Mouse (Mus musculus) frontal cortex, adult (tissue): ENCODE measurements around the gene Yrdc.

ENCODE experiments used
- ATAC-seq: cut with Nextera tagmentation; 2 replicates; pipeline ENCODE4 v1.9.2; 2017; ENCODE audit warnings: mild to moderate bottlenecking, moderate library complexity, mixed read lengths; ENCODE audit not compliant: low TSS enrichment

Yrdc gene

DNA sequence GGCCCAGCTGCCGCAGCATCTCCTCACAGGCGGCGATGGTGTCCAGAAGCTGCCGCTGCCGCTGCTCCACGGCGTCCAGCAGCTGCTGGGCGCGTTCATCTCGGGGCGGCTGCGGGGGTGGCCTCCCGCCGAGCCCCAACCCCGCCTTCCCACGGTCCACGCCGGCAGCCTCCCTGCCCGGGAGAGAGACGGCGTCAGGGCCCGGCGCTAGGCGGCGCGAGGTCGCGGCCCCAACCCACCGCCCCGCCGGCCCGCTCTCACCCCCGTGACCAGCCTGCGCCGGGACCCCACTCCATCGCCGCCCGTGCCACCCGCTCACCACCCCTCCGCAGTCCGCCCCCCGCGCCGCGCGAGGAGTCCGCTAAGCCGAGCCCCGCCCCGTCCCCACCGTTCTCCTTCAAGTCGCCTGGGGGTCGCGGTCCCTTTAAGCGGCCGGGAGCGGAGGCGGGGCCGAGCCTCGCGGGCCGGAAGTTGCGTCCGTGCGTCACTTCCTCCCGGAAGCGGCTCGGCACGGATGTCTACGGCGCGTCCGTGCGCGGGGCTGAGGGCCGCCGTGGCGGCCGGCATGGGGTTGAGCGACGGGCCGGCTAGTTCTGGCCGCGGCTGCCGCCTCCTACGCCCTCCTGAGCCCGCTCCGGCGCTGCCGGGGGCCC is at the start of gene Yrdc:
Yrdc (plus strand) TSS at position 419 of the 653 bp plus-strand sequence.
- peak; percentile 69 for ATAC-seq

DNA sequence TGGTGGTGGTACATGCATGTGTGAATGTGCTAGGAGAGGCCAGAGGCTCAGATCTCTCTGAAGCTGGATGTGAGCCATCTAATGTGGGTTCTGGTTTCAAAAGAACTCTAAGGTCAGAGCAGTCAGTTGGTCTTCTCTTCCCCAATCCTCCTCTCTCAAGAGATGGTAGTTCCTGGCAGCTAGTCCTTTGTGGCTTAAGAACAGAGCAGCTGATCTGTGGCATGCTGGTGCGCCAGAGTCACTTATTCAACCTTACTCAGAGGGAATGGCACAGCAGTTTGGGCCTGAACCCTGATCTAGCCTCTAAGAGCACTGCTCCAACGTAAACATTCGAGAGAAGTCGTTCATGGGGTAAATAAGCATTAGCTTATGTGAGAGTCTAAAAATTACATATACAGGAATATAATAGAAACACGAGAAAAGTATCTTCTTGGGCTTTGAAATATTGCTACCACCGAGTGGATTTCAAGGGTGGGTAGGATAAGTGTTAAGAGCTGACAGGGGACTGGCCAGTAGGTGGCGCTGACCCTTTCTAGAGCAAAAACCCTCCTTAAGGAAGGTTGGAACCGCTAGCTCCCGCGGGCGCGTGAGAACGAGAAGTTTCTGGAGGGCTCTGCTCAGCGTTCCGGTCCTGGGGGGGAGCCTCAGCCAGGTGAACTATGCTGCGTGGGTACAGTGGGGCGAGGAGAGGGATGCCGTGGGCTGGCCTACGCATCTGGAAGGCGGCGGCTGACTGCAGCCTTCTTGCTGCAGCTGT is 48.7 kb upstream of the Yrdc start, which contains the start of gene Mtf1:
Mtf1 (plus strand) TSS at position 553 of the 757 bp plus-strand sequence.
- ATAC-seq: peak; percentile 71

DNA sequence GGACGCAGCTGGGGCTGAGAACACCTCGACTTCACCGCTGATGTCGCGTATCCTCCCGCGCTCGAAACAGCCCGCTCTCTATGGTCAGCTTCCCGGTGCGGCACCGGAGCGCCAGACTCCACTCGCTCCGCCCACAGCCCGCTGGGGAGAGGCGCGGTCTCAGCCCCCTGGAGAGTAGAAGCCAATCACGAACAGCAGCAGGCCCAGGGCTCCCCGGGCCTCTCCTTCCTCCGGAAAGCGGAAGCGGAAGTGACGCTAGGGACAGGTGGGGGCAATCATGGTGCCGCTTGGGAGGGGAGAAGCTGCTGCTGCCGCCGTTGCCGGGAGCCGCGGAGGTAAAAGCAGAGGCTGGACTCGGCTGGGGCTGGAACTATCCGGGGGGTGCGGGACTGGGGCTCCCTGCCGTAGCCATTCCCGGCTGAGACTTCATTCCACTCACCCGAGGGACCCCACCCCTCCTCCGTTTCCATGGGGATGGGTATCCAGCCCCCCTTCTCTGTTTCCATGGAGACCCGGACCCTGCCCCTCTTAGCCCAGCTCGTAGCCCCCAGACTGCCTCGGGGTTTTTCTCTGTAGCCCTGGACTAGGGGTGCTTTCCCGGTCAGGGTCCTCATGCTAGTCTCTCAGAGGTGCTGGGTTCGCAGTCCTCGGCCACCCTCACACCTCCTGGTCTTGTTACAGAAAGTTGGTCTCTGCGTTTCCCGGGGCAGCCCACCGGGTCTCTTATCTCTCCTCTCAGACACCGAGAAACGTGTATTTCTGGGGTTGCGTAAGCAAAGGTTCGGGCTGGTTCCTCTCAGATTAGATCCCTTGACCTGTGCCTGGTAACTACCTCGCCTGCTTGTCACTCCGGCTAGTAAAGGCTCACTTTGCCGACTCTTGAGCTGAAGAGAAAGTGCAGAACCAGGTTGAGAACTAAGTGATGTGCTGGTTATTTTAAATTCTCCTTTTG is 47.9 kb upstream of the Yrdc start:
- ATAC-seq: peak; percentile 97

DNA sequence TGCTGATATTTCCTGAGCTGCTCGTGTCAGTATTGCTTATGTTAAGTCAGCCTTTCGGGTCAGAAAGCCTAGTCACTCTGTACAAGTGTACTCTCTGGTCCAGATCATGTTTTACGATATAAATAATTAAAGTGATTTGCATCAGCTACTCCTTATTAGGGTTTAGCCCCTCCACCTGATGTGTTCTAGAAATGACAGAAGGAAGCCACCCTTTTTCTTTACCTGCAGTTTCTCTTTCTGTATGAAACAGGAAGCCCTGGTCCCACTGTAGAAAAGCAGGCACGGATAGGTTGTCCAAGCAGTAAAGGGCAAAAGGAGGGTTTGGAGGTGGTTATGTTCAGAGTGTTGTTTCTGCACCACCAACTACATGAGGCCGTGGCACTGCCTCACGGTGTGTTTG is 47.1 kb upstream of the Yrdc start:
- ATAC-seq: no peak

DNA sequence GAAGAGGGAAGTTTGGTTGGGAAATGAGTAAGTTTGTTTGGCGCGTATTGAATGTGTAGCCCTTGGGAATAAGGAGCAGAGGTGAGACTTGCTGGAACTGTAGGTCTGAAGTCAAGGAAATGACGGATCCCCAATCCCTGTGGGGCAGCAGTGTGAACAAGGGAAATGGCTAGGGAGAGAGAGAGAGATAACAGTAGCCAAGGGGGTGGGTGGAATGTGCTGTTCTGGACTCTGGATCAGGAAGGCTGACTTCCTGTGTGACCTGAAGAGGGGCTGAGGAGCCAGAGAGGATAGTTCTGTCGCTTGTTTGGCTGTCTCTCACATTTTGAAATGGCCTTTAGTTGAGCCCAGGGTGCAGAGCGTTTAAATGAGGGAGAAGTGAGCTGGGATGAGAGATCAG is 42.0 kb upstream of the Yrdc start:
- ATAC-seq: no peak

DNA sequence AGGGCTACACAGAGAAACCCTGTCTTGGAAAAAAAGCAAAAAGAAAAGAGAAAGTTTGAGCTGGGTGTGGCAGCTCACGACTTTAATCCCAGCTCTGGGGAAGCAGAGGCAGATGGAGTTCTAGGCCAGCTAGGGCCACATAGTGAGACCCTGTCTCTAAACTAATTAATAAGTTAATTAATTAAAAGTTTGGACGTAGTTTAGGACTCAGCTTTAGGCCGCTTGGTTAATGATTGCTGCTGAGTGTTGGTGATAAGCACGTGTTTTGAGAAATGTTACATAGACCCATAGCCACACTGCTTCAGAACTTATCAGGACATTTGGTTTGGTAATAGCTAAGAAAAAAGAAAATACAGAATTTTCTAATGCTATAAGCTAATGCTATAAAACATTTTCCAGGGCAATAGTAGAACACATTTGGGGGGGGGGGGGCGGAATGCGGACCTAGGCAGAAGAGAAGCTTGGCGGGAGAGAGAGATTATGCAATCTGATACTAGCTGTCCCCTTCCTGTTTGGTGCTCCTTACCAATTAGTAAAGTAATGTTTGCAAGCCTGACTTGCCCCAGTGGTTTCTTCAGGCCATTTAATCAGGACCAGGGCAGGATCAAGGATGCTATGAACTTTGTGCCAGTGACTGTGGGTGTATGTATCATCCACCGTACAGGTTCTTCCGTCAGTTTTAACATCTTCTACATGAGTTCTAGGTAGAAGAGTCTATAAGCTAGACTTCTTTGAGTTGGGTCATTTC is 41.2 kb upstream of the Yrdc start:
- ATAC-seq: no peak

DNA sequence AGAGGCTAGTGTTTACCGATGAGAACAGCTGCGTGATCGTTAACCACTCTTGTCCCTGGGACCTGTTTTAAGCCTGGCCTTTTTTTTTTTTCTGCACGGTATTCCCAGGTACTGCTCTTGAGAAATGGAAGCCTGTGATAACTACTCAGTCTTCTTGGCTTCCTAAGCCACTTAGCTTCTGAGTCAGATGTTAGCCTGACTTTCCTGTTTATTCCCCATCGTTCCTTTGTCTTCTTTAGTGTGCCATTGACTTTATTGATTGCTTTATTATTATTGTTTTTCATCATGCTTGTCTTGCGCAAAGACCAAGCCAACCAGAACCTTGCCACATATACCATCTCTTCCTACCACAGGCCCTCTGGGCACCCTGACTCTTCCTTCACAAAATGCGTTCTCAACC is 40.4 kb upstream of the Yrdc start:
- ATAC-seq: no peak

DNA sequence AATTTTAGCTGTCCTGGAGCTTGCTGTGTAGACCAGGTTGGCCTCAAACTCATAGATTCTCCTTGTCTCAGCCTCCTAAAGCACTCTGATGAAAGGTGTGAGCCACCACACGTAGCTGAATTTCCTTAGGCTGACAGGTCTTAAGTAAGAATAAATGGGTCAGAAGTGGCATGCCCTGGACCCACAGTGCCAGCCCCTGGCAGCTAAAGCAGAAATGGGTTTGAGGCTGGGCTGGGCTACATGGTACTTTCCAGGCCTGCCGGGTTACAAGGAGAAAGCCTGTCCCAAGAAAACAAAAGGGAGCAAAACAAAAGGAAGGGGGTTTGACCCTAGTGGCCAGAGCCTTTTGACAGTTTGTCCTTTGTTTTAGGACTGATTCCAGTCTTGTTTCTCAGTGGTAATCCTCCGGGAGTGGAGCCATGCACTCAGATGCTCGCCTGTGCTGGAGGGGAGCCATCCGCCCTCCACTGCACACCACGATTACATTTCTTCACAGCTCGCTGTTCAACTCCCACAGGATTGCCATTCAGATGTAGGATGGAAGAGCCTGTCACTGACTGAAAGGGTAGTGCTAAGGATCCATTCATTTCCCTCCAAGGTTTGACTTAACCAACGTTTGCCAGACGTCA is 39.0 kb upstream of the Yrdc start:
- peak; percentile 94 for ATAC-seq

DNA sequence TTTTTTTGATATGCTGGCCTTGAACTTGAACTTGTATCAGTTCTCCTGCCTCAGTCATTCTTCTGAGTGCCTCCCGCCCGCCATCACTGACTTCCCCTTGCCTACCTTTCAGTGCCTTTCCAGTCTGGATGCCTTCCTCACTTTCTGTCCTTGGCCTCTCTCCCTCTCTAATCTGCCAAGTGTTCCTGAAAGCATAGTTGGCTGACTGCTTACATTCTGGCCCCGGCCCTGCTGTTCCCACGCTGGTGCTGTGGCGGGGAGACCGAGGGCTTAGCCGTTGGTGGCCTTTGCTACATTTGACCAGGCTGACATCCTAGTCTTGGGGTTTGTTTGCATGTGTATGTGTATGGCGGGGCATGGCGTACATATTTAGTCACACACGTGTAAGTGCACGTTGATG is 34.6 kb upstream of the Yrdc start:
- no peak for ATAC-seq

DNA sequence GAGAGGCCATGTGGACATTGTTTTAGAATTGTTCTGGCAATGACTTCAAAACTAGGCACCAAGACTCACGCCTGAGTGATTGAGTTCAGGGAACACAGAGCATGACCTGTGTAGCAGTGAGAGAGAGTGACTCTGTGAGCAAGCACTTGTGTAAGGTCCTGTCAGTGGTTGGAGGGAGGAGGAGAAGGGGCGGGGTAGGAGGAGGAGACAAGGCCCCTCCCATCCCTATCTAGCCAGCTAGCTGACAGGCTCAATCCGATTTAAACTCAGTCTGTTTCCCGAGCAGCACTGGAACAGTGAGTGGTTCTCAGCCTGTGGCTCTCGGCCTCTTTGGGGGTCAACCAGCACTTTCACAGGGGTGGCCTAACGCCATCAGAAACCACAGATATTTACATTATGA is 32.7 kb upstream of the Yrdc start:
- ATAC-seq: peak; percentile 38; the same call in 1 of the 2 replicates

DNA sequence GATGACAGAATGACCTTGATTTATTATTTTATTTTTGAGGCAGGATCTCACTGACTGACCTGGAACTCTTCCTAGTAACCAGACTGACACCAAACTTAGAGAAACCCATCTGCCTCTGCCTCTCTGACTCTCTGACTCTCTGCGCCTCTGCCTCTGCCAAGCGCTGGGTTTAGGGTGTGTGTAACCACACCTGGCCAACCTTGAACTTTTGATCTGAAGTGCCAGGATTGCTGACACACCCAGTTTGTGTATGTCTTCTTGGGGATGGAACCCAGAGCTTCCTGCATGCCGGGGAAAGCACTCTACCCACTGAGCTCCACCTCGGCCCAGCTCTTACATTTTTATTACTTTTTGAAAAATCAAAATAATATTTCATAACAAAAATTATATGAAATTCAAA is 31.6 kb upstream of the Yrdc start:
- ATAC-seq: no peak

DNA sequence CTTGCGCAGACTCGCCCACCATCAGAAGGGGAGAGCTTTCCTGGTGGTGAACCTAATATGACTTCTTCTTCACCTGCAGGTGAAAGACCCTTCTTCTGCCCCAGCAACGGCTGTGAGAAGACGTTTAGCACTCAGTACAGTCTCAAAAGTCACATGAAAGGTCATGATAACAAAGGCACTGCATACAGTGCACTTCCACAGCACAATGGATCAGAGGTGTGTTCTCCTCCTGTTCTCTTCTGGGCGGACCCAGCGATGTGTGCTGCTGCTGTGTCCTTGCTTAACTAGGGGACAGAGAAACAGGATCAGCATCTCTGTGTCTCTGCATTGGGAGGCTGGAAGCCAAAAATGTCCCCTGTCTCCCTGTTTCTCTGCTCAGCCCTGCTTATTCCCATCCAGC is 25.5 kb upstream of the Yrdc start:
- ATAC-seq: no peak

DNA sequence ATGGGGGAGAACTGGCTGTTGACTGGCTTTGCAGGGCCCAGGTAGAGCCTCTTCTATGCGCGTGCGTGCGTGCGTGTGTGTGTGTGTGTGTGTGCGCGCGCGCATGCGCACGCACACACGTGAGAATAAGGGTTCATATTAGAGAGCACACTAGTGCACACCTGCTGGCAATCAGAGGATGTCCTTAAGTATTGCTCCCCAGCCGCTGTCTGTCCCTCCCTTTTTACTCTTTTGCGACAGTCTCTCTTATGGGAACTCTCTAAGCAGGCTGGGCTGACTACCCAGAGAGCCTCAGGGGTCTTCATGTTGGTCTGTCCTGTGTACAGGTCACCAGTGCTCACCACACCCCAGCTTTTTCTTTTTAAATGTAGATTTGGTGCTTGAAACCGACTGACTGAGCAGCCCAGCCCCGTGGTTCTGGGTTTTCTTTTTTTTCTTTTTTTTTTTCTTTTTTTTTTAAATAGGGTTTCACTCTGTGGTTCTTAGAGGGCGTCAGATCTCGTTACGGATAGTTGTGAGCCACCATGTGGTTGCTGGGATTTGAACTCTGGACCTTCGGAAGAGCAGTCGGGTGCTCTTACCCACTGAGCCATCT is 25.0 kb upstream of the Yrdc start:
- no peak for ATAC-seq

DNA sequence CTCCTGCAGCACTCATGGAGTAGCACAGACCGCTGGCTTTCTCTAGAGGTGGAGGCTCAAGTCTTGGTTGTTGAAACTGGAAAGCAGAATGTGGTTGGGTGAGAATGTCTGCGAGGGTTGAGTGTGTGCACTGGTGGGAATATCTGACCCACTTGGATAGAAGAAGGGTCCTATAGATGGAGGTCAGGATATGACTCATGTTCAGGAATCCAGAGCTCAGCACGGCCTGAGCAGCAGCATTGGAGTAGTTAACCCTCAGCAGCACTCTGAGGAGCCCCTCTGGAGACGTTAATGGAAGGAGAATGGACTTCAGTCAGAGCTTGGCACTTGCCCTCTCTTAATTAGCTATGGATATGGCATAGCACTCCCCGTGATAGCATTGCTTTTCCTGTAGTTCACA is 20.8 kb upstream of the Yrdc start:
- ATAC-seq: no peak

DNA sequence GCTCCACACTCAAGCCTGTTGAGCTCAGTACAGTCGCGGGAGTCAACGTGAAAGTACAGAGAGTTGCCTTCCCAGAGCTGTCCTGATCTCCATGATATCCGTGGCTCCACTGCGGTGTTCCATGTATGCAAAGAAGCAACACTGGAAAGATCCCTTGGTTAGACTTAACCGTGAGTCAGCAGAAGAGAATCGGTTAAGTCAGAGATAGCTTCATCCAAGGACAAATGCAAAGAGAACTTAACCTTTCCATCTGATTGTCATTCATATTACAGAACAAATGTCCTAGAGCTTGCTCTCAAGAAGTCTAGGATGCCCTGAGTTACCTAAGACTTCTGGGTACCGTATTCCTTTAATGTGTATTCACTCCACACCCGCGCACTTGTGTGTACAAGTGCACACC is 17.7 kb upstream of the Yrdc start:
- ATAC-seq: no peak

DNA sequence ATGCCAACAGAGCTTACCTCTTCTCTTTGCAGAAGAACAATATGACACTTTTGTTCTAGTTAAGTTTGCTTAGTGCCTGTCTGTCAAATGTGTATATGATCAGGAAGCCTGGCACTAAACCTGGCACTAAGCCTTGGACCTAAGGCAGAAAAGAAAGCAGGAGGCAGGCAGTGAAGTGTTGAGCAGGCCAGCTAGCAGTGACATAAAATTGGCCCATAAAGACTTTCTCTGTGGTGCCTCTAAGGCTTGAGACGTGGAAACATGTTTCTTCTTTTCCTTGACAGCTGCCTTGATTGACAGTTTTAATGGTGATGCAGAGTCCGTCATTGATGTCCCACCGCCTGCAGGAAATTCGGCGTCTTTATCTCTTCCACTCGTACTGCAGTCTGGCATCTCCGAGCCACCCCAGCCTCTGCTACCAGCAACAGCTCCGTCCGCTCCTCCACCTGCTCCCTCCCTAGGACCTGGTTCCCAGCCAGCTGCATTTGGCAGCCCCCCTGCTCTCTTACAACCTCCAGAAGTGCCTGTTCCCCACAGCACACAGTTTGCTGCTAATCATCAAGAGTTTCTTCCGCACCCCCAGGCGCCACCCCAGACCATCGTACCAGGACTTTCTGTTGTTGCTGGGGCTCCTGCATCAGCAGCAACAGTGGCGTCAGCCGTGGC is 12.3 kb upstream of the Yrdc start:
- ATAC-seq: no peak

DNA sequence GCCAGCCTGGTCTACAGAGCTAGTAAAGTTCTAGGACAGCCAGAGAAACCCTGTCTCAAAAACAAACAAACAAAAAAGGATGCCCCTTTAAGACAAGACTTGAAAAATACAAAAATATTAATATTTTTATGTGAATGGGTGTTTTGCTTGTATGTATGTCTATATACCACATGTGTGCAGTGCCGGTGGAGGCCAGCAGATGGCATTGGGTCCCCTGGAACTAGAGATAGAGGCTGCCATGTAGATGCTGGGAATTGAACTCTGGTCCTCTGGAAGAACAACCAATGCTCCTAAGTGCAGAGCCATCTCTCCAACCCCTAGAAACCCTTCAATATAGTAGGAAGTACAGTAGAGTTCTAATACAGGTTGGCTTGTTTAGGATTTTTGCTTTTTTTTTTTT is 9.5 kb upstream of the Yrdc start:
- no peak for ATAC-seq

DNA sequence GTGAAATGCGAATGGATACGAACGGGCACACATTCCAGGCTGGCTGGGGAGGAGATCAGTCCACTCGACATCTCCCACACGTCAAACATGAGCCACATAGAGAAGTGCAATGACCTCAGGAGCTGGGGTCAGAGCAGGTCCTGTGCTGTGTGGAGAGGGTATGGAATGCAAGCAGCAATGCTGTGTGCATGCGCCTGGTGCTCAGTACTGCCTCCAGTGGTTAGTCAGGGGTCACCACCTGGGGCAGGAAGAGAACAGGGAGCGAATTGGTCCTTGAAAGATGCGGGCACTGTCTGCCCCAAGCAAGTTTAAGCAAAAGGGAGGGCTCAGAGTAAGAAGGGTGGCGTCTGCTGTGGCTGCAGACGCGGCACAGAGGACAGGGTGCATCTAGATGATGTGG is 7.0 kb upstream of the Yrdc start:
- ATAC-seq: peak; percentile 32; the same call in 1 of the 2 replicates

DNA sequence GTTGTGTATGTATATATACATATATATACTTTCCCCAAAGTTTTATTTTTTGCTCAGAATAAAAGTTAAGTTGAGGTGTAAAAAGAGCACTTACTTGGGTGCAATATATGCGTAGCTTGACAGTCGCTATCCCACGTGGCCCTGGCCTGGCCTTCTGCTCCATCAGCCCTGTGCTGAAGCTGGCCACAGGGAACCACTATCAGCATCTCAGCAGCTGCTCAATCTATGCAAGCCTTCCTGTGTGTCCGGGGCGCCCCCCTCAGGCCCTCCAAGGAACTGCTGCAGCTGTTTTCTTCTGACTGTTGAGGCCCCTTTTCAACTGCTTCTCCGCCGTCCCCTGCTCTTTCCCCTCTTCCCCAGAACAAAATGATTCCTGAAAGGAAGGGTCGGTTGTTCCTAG is 2.9 kb upstream of the Yrdc start:
- peak; percentile 11; the same call in 1 of the 2 replicates for ATAC-seq

DNA sequence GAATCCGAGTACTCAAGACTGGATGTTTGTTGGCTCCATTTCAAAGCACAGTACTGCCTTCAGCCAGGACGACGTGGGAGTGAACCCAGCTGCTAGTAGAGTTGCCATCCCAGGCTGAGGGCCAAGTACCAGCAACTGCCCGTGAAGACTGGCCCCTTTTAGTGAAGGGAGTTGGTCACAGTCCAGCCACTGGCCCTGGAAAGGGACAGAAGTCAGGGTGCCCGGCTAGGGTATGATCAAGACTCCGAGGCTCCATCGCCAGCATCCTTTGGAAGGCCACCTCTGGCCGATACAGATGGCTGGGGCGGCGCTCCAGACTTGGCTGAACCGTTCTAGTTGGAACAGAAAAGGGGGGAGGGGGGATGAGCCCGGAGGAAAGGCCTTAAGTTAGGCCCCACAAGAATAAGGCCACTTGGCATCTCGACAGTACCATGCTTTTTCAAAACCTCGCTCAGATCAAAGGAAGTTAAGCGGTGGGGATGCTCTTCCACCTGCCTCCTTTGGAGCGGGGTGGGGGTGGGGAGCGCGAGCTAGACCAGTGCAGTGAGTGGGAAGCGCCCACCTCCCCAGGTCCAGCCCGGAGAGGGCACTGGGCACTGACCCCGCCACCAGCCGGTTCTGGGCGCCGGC is 733 bp upstream of the Yrdc start:
- ATAC-seq: peak; percentile 19; the same call in 1 of the 2 replicates
